Mouse (Mus musculus) gonadal fat pad, adult 2 months (tissue): ENCODE data around the gene Ccnb1ip1. TPM values are rescaled to one million over a fixed set of nuclear protein-coding genes. Genes with fewer than 3 reads are reported as not detected.

Experiments
- DNase-seq: peaks from one replicate; pipeline ENCODE4 v3.0.0-alpha.2; 2012; ENCODE audit warnings: low read depth
- polyA plus RNA-seq: library from polyadenylated mRNA; depleted of rRNA; stranded (reverse); fragments of >200 nt; gene quantifications from 2 replicates; pipeline ENCODE4 v1.2.3, GENCODE M21; 2012; rRNA removed

Ccnb1ip1 gene
- polyA plus RNA-seq, 1 experiment, result 0.07 TPM

GRCm38 (mm10) chr14:50784391-50785250 lies 22.9 kb downstream of the Ccnb1ip1 start:
- no peak for DNase-seq

GRCm38 (mm10) chr14:50782166-50782565 lies 25.4 kb downstream of the Ccnb1ip1 start:
- no peak for DNase-seq

GRCm38 (mm10) chr14:50771342-50771741 lies 36.2 kb downstream of the Ccnb1ip1 start:
- DNase-seq, result no peak

GRCm38 (mm10) chr14:50765736-50766135 lies 41.8 kb downstream of the Ccnb1ip1 start:
- no peak for DNase-seq

- DNase-seq, result no peak
Observed at GRCm38 (mm10) chr14:50758416-50759085, 49.0 kb downstream of the Ccnb1ip1 start.

- DNase-seq, result no peak
Observed at GRCm38 (mm10) chr14:50744994-50745393, 62.5 kb downstream of the Ccnb1ip1 start, which contains the start of gene Olfr749. Olfr749 (minus strand) TSS chr14:50745094.

GRCm38 (mm10) chr14:50741584-50741983 lies 65.9 kb downstream of the Ccnb1ip1 start:
- no peak for DNase-seq

- DNase-seq, result no peak
Observed at GRCm38 (mm10) chr14:50740334-50740733, 67.2 kb downstream of the Ccnb1ip1 start.

Other genes starting within 250 kb of the Ccnb1ip1 start
- not detected in 2 replicates for gene Olfr744, start 192.9 kb downstream of the Ccnb1ip1 start, polyA plus RNA-seq
- not detected in 2 replicates for gene Olfr745, start 168.3 kb downstream of the Ccnb1ip1 start, polyA plus RNA-seq
- gene Olfr746, start 160.6 kb downstream of the Ccnb1ip1 start, polyA plus RNA-seq, result not detected in 2 replicates
- not detected in 2 replicates for gene Olfr747, start 114.5 kb downstream of the Ccnb1ip1 start, polyA plus RNA-seq
- gene Olfr748, start 100.4 kb downstream of the Ccnb1ip1 start, polyA plus RNA-seq, result not detected in 2 replicates
- gene Olfr749, start 62.6 kb downstream of the Ccnb1ip1 start, polyA plus RNA-seq, result not detected in 2 replicates
- 31.9 and 32.5 TPM in 2 replicates for gene Ttc5, start 22.2 kb downstream of the Ccnb1ip1 start, polyA plus RNA-seq
- gene Parp2, start 109 bp upstream of the Ccnb1ip1 start, polyA plus RNA-seq, result 27.1 and 33.3 TPM in 2 replicates
- 29.1 and 43.4 TPM in 2 replicates for gene Tep1, start 62.8 kb upstream of the Ccnb1ip1 start, polyA plus RNA-seq
- gene Klhl33, start 89.8 kb upstream of the Ccnb1ip1 start, polyA plus RNA-seq, result 2.1 and 2.2 TPM in 2 replicates
- gene Osgep, start 117.2 kb upstream of the Ccnb1ip1 start, polyA plus RNA-seq, result 88.0 and 102 TPM in 2 replicates
- 53.7 and 58.3 TPM in 2 replicates for gene Apex1, start 117.2 kb upstream of the Ccnb1ip1 start, polyA plus RNA-seq
- gene Pip4p1, start 123.1 kb upstream of the Ccnb1ip1 start, polyA plus RNA-seq, result 94.6 and 111 TPM in 2 replicates
- 73.0 and 74.1 TPM in 2 replicates for gene Pnp, start 123.3 kb upstream of the Ccnb1ip1 start, polyA plus RNA-seq
- gene Gm49342, start 136.8 kb upstream of the Ccnb1ip1 start, polyA plus RNA-seq, result 59.5 and 96.5 TPM in 2 replicates
- gene Pnp2, start 148.3 kb upstream of the Ccnb1ip1 start, polyA plus RNA-seq, result 5.4 and 6.8 TPM in 2 replicates
- gene Rnase10, start 200.0 kb upstream of the Ccnb1ip1 start, polyA plus RNA-seq, result 894 and 1,367 TPM in 2 replicates
- 470 and 637 TPM in 2 replicates for gene Rnase9, start 234.1 kb upstream of the Ccnb1ip1 start, polyA plus RNA-seq
- 17.1 and 17.8 TPM in 2 replicates for gene Rnase11, start 242.4 kb upstream of the Ccnb1ip1 start, polyA plus RNA-seq
- 504 and 632 TPM in 2 replicates for gene Rnase12, start 249.9 kb upstream of the Ccnb1ip1 start, polyA plus RNA-seq